Mouse (Mus musculus) brain, adult 2 months (tissue): ENCODE results near the gene Dpep2nb.
A peak's percentile ranks its signal among the peaks of the same experiment; 100 is the strongest.
"Not testable (repeated sequence)": the region's sequence is repeated elsewhere in the genome, so short reads cannot be mapped to it uniquely, and the experiment has no call there.

Source experiments
- DNase-seq: peaks from one replicate; pipeline ENCODE4 v3.0.0; 2011; ENCODE audit warnings: low read depth, low spot score

Dpep2nb gene

DNA sequence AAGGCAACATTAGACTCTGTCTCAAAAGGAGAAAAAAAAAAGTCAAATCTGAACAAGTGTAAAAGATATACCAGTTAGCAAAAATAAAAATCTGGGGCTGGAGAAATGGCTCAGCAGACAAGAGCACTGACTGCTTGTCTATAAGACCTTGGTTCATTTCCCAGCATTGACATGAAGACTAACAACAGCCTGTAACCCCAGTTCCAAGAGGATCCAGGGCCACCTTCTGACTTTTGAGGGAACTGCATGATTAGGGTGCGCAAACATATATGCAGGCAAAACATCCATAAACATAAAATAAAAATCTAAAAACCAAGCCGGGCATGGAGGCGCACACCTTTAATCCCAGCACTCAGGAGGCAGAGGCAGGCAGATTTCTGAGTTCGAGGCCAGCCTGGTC is 638 bp upstream of the Dpep2nb start:
- no peak for DNase-seq

- no peak for DNase-seq
These were observed 1.1 kb downstream of the Dpep2nb start for GRCm38 (mm10) chr8:106004538-106005207.

- peak; percentile 96 for DNase-seq
These were observed 3.9 kb downstream of the Dpep2nb start for GRCm38 (mm10) chr8:106001908-106002307.

DNA sequence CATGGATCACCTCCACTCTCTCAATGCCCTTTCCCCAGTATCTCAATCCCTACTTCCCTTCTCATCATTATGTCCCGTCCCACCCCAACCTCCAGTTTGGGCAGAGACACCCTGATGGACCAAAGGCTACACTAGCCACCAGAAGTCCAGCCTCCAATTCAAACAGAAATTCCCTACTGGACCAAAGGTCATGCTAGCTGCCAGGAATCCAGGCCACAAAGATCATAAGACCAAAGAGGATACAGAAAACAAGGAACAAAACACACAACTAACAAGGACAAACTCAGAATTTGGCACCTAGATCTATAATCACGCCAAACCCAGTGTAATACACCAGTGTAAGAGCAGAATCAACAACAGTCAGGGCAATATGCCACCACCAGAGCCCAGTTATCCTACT is 6.8 kb downstream of the Dpep2nb start:
- no peak for DNase-seq

- no peak for DNase-seq
These were observed 9.4 kb downstream of the Dpep2nb start for GRCm38 (mm10) chr8:105996359-105996758.

- no peak for DNase-seq
These were observed 12.5 kb downstream of the Dpep2nb start for GRCm38 (mm10) chr8:105993226-105993625.

GRCm38 (mm10) chr8:105992499-105992898 is 13.3 kb downstream of the Dpep2nb start:
- no peak for DNase-seq

DNA sequence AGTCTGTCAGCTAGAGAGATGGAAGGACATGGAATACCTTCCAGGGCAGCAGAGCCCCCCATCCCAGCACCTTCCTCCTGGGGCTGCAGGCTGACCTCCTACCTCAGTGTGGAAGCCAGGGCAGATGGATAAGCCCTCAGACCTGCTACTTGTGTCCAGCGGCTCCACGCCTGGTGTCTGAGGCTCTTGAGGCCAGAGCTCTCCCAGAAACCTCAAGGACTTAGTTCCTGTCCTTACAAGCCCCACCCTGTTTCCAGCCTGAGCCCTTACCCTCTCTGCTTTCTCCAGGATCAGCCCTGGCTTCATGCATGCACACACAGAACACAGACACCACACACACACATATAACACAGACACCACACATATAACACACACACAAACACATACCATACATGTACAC is 14.2 kb downstream of the Dpep2nb start:
- DNase-seq, result no peak

GRCm38 (mm10) chr8:105990856-105991387 is 14.9 kb downstream of the Dpep2nb start, which contains the start of gene Dus2:
Gene Dus2 (plus strand): TSS chr8:105991337.
- peak; percentile 91 for DNase-seq

- DNase-seq, result no peak
These were observed 17.2 kb downstream of the Dpep2nb start for GRCm38 (mm10) chr8:105988546-105988945.

GRCm38 (mm10) chr8:105983406-105983805 is 22.4 kb downstream of the Dpep2nb start:
- not testable (repeated sequence) for DNase-seq

- DNase-seq, result no peak
These were observed 24.6 kb downstream of the Dpep2nb start for GRCm38 (mm10) chr8:105981146-105981545.

GRCm38 (mm10) chr8:105979325-105979724 is 26.4 kb downstream of the Dpep2nb start, which contains the start of gene Dpep3:
Gene Dpep3 (minus strand): TSS chr8:105979429.
- DNase-seq, result no peak

DNA sequence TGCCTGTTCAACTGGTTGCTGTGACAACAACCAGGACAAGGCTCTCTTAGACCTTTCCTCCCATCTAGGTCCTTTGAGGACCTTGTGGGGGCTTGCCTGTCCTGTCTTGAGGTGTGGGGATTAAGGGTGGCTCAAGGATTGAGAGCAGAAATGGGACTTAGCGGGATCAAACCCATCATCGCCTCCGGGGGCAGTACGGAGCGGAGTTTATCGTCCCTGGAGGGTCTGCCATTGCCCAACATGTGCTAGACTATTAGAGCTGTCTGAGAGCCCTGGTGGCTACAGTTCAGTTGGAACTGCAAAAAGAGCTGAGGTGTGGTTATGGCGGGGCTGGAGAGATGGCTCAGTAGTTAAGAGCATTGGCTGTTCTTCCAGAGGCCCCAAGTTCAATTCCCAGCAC is 30.4 kb downstream of the Dpep2nb start:
- no peak for DNase-seq

DNA sequence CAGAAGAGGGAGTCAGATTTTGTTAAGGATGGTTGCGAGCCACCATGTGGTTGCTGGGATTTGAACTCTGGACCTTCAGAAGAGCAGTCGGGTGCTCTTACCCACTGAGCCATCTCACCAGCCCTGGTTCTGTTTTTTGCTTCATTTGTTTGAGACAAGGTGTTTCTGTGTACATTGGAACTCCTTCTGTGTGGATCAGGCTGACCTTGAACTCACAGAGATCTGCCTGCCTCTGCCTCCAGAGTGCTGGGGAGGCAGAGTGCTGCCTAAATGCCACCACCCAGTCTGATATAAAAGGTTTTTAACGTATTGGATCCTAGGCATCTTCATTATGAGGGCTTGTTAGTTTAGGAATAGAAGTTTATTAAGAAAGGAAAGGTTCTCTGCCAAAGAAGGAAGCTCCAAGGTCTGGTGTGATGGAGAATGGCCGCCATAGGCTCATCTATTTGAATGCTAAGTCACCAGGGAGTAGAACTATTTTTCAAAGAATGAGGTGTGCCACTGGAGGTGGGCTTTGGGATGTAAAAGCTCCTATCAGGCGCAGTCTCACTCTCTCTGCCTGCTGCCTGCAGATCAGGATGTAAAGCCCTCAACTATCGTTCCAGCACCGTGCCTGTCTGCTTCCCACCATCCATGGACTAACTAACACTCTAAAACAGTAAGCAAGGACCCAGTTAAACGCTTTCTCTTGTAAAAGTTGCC is 34.6 kb downstream of the Dpep2nb start:
- no peak for DNase-seq

DNA sequence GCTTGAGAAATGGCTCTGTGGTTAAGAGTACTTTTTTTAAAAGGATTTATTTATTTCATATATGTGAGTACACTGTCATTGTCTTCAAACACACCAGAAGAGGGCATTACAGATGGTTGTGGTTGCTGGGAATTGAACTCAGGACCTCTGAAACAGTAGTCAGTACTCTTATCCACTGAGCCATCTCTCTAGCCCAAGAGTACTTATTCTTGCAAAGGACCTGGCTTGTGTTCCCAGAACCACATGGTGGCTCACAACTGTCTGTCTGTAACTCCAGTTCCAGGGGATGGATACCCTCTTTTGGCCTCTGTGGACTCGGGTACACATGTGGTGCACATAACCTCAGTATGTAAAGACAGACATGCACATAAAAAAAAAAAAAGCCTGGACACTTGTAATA is 36.4 kb downstream of the Dpep2nb start:
- no peak for DNase-seq

- DNase-seq, result no peak
These were observed 39.0 kb downstream of the Dpep2nb start for GRCm38 (mm10) chr8:105966692-105967311.

DNA sequence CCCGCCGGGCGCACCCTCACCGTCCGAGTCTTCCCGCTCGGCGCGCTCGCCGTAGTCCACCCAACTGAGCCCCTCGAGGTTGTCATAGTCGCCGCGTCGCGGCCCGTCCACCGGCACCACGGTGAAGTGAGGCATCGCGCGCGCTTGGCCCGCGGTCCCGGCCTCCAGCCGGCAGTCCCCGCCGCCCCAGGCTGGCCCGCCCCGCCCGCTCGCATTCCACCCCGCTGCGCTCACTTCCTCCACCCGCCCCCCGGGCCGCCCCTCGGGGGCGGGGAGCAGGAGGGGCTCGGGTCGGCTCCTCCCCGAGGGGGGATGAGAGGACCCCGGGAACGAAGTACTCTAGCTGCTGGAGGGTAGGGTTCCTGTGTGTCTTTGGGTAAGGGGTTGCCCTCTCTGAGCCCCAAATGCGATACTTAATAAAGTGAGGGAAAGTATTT is 39.9 kb downstream of the Dpep2nb start, which contains the start of gene Slc12a4:
Slc12a4 (minus strand) TSS at position 193 of the 437 bp plus-strand sequence.
- DNase-seq, result peak; percentile 28

DNA sequence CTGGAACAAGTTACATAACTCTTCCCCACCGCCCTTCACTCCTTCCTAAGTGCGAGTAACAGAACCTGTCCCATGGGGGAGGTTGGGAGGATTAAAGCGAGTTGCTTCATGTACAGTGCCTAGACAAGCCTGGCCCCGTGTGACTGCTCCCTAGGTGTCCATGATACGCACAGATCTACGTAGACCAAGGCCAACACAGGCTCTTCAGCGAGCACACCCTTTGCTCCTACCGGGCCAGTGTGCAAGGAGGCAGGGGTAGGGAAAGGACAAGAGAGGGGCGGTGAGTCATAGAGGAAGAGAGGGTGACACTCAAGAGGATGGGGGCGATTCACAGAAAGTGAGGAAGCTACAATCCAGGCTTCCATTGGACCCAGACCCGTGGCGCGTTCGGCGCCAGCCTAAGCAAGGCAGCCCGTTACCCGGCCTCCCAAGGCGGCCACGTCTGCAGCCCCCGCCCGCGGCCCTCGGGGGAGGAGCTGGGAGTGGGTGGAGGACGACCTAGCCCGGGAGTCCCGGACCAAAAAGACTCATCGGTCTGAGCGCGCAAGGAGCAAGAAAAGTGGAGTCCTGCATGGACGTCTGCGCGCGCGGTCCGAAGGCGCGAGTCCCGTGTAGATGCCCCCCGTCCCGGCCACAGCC is 40.4 kb downstream of the Dpep2nb start:
- DNase-seq, result peak; percentile 13

DNA sequence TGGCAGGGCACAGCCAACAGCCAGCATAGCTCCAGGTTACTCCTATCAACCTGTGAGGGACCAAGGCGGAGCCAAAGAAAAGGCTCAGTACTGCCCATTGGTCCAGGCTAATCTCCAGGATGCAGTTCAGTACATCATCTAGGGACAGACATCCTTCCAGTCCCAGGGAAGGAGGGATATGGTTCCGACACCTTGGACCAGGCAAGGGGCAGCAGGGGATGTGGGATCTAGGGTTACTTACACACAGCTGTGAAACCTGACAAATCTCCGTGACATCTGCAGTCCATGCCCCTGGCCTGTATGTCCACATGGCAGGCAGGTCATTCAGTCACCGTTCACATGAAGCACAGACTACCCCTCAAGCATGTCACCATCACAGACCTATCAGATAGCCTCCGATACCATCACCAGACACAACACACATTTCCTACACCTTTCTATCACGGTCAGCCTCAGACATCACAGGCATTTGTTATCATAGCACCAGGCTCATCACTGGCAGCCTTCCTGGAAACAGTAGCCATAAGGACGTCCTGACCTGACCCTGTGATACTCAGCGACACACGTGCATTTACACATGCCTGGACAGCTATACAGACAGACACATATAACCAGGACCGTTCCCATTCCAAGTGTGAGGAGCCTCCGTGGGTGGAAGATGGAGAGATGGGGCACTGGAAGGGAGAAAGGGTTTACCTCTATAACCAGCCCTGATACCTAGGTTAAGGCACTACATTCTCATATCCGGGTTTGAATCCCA is 41.1 kb downstream of the Dpep2nb start:
- DNase-seq, result no peak

GRCm38 (mm10) chr8:105961536-105961935 is 44.2 kb downstream of the Dpep2nb start:
- no peak for DNase-seq
